Mouse (Mus musculus) MEL (cell line): ENCODE data around the gene Cluh. TPM values are rescaled to one million over a fixed set of nuclear protein-coding genes. Genes with fewer than 3 reads are reported as not detected.

Experiments used
- DNase-seq: peaks from one replicate; pipeline ENCODE4 v3.0.0; 2011; ENCODE audit warnings: low read depth, low spot score
- H3K27ac ChIP-seq: 2 replicates; pipeline ENCODE4 v1.5.1; 2012; ENCODE audit warnings: low read depth, mild to moderate bottlenecking, control low read depth, low read length, moderate library complexity; ENCODE audit not compliant: control insufficient read depth
- H3K27me3 ChIP-seq, 2 experiments: fragments of 150-350 bp in 1 of 2; sonication (generic) in 1 of 2; 2 replicates each; pipeline ENCODE4 v1.6.1; 2012; ENCODE audit warnings: low read length in 2 of 2, mild to moderate bottlenecking in 2 of 2, improper control_type of control experiment in 1 of 2, moderate library complexity in 1 of 2; ENCODE audit not compliant: insufficient read depth in 2 of 2, control insufficient read depth in 1 of 2
- H3K36me3 ChIP-seq, 2 experiments: 2 replicates each; pipeline ENCODE4 v1.6.1; 2012 to 2014; ENCODE audit warnings: low read length in 2 of 2, improper control_type of control experiment in 1 of 2, inconsistent platforms in 1 of 2, mild to moderate bottlenecking in 1 of 2; ENCODE audit not compliant: insufficient read depth in 2 of 2, control insufficient read depth in 1 of 2
- H3K4me1 ChIP-seq, 2 experiments: fragments of 150-350 bp in 1 of 2; sonication (generic) in 1 of 2; 2 replicates each; pipeline ENCODE4 v1.6.1; 2012; ENCODE audit warnings: low read length in 2 of 2, improper control_type of control experiment in 1 of 2, mild to moderate bottlenecking in 1 of 2; ENCODE audit not compliant: insufficient read depth in 2 of 2, control insufficient read depth in 1 of 2
- H3K4me3 ChIP-seq, 2 experiments: fragments of 150-350 bp in 1 of 2; sonication (generic) in 1 of 2; 2 replicates each; pipeline ENCODE4 v1.5.1; 2012; ENCODE audit warnings: low read depth in 2 of 2, low read length in 2 of 2, mild to moderate bottlenecking in 2 of 2, moderate library complexity in 2 of 2, control low read depth in 1 of 2, improper control_type of control experiment in 1 of 2; ENCODE audit not compliant: control insufficient read depth in 1 of 2, insufficient read depth in 1 of 2
- H3K79me2 ChIP-seq: 2 replicates; pipeline ENCODE4 v1.6.1; 2012; ENCODE audit warnings: mild to moderate bottlenecking, low read length, moderate library complexity; ENCODE audit not compliant: control insufficient read depth, poor library complexity, insufficient read depth
- H3K9ac ChIP-seq: 2 replicates; pipeline ENCODE4 v1.6.1; 2012; ENCODE audit warnings: low read depth, mild to moderate bottlenecking, control low read depth, low read length, moderate library complexity; ENCODE audit not compliant: control insufficient read depth, poor library complexity, severe bottlenecking
- H3K9me3 ChIP-seq: fragments of 150-350 bp; sonication (generic); replicated peaks from 2 replicates; pipeline ENCODE4 v1.6.1; 2012; ENCODE audit warnings: mild to moderate bottlenecking, low read length, improper control_type of control experiment, moderate library complexity; ENCODE audit not compliant: insufficient read depth
- BHLHE40 ChIP-seq: IDR thresholded peaks from 2 replicates; pipeline ENCODE4 v1.6.1; 2012; ENCODE audit warnings: low read depth, mild to moderate bottlenecking, inconsistent platforms, low read length, improper control_type of control experiment, borderline replicate concordance
- CHD1 ChIP-seq: IDR thresholded peaks from 2 replicates; pipeline ENCODE4 v1.6.1; 2012; ENCODE audit warnings: low read depth, mild to moderate bottlenecking, inconsistent platforms, low read length, improper control_type of control experiment
- E2F4 ChIP-seq: IDR thresholded peaks from 2 replicates; pipeline ENCODE4 v1.6.1; 2011; ENCODE audit warnings: low read depth, low read length, improper control_type of control experiment, borderline replicate concordance
- ELF1 ChIP-seq: IDR thresholded peaks from 2 replicates; pipeline ENCODE4 v1.6.1; 2014; ENCODE audit warnings: low read depth, mild to moderate bottlenecking, inconsistent platforms, low read length, improper control_type of control experiment, moderate library complexity
- EP300 ChIP-seq, 2 experiments: IDR thresholded peaks; 2 replicates each; pipeline ENCODE4 v1.6.1; 2011; ENCODE audit warnings: improper control_type of control experiment in 2 of 2, low read length in 2 of 2, low read depth in 1 of 2, mild to moderate bottlenecking in 1 of 2
- ETS1 ChIP-seq: IDR thresholded peaks from 2 replicates; pipeline ENCODE4 v1.6.1; 2012; ENCODE audit warnings: low read depth, mild to moderate bottlenecking, inconsistent platforms, low read length, improper control_type of control experiment, moderate library complexity
- GABPA ChIP-seq: IDR thresholded peaks from 2 replicates; pipeline ENCODE4 v1.6.1; 2012; ENCODE audit warnings: low read depth, mild to moderate bottlenecking, inconsistent platforms, low read length, improper control_type of control experiment, moderate library complexity
- HCFC1 ChIP-seq: IDR thresholded peaks from 2 replicates; pipeline ENCODE4 v1.6.1; 2012; ENCODE audit warnings: low read depth, mild to moderate bottlenecking, inconsistent platforms, low read length, improper control_type of control experiment, moderate library complexity
- KAT2A ChIP-seq: conservative IDR thresholded peaks from 2 replicates; pipeline ENCODE4 v1.6.1; 2012; ENCODE audit warnings: low read depth, low read length, improper control_type of control experiment, inconsistent platforms
- MAFK ChIP-seq: IDR thresholded peaks from 2 replicates; pipeline ENCODE4 v1.6.1; 2011; ENCODE audit warnings: low read depth, mild to moderate bottlenecking, low read length, improper control_type of control experiment, borderline replicate concordance
- MAX ChIP-seq: IDR thresholded peaks from 2 replicates; pipeline ENCODE4 v1.6.1; 2011; ENCODE audit warnings: low read length, improper control_type of control experiment
- MAZ ChIP-seq: IDR thresholded peaks from 2 replicates; pipeline ENCODE4 v1.6.1; 2012; ENCODE audit warnings: low read depth, mild to moderate bottlenecking, inconsistent platforms, low read length, improper control_type of control experiment
- MEF2A ChIP-seq: IDR thresholded peaks from 2 replicates; pipeline ENCODE4 v1.6.1; 2014; ENCODE audit warnings: low read depth, mild to moderate bottlenecking, inconsistent platforms, low read length, improper control_type of control experiment; ENCODE audit not compliant: poor library complexity, insufficient replicate concordance, severe bottlenecking; ENCODE audit errors: extremely low read depth
- MXI1 ChIP-seq: IDR thresholded peaks from 2 replicates; pipeline ENCODE4 v1.6.1; 2011; ENCODE audit warnings: mild to moderate bottlenecking, low read depth, low read length, improper control_type of control experiment
- MYC ChIP-seq: IDR thresholded peaks from 2 replicates; pipeline ENCODE4 v1.6.1; 2011; ENCODE audit warnings: low read depth, mild to moderate bottlenecking, low read length, improper control_type of control experiment, moderate library complexity
- NELFE ChIP-seq: IDR thresholded peaks from 2 replicates; pipeline ENCODE4 v1.6.1; 2011; ENCODE audit warnings: low read depth, low read length, improper control_type of control experiment
- NRF1 ChIP-seq: IDR thresholded peaks from 2 replicates; pipeline ENCODE4 v1.6.1; 2014; ENCODE audit warnings: low read depth, mild to moderate bottlenecking, inconsistent platforms, low read length, improper control_type of control experiment, moderate library complexity; ENCODE audit not compliant: poor library complexity, insufficient read depth, severe bottlenecking
- POLR2A ChIP-seq, 2 experiments: IDR thresholded peaks; 2 replicates each; pipeline ENCODE4 v1.6.1; 2011 to 2012; ENCODE audit warnings: low read length in 2 of 2, mild to moderate bottlenecking in 2 of 2, control low read depth in 1 of 2, improper control_type of control experiment in 1 of 2, low read depth in 1 of 2, moderate library complexity in 1 of 2; ENCODE audit not compliant: control insufficient read depth in 1 of 2, insufficient read depth in 1 of 2, poor library complexity in 1 of 2
- SIN3A ChIP-seq: IDR thresholded peaks from 2 replicates; pipeline ENCODE4 v1.6.1; 2012; ENCODE audit warnings: low read length, improper control_type of control experiment, inconsistent platforms
- TAL1 ChIP-seq: IDR thresholded peaks from 2 replicates; pipeline ENCODE4 v1.6.1; 2012; ENCODE audit warnings: mild to moderate bottlenecking, inconsistent platforms, low read length, moderate library complexity, mixed read lengths
- TCF12 ChIP-seq: IDR thresholded peaks from 2 replicates; pipeline ENCODE4 v1.6.1; 2014; ENCODE audit warnings: low read depth, mild to moderate bottlenecking, inconsistent platforms, low read length, improper control_type of control experiment, moderate library complexity
- UBTF ChIP-seq: IDR thresholded peaks from 2 replicates; pipeline ENCODE4 v1.6.1; 2012; ENCODE audit warnings: low read depth, mild to moderate bottlenecking, inconsistent platforms, low read length, improper control_type of control experiment, moderate library complexity, borderline replicate concordance; ENCODE audit not compliant: insufficient read depth
- USF1 ChIP-seq: IDR thresholded peaks from 2 replicates; pipeline ENCODE4 v1.6.1; 2014; ENCODE audit warnings: low read depth, mild to moderate bottlenecking, inconsistent platforms, low read length, improper control_type of control experiment, moderate library complexity
- USF2 ChIP-seq, 2 experiments: IDR thresholded peaks; 2 replicates each; pipeline ENCODE4 v1.6.1; 2011 to 2012; ENCODE audit warnings: improper control_type of control experiment in 2 of 2, low read length in 2 of 2, borderline replicate concordance in 1 of 2, inconsistent platforms in 1 of 2, low read depth in 1 of 2, mild to moderate bottlenecking in 1 of 2; ENCODE audit not compliant: insufficient read depth in 1 of 2
- ZC3H11A ChIP-seq: IDR thresholded peaks from 2 replicates; pipeline ENCODE4 v1.6.1; 2012; ENCODE audit warnings: low read depth, mild to moderate bottlenecking, inconsistent platforms, low read length, improper control_type of control experiment
- ZKSCAN1 ChIP-seq: IDR thresholded peaks from 2 replicates; pipeline ENCODE4 v1.6.1; 2012; ENCODE audit warnings: low read depth, mild to moderate bottlenecking, inconsistent platforms, low read length, improper control_type of control experiment, moderate library complexity
- ZMIZ1 ChIP-seq: IDR thresholded peaks from 2 replicates; pipeline ENCODE4 v1.6.1; 2012; ENCODE audit warnings: low read depth, mild to moderate bottlenecking, inconsistent platforms, low read length, improper control_type of control experiment, moderate library complexity
- polyA plus RNA-seq, 2 experiments: library from polyadenylated mRNA; stranded (reverse) in 1 of 2; unstranded in 1 of 2; fragments of >175 nt in 1 of 2; fragments of >200 nt in 1 of 2; gene quantifications; 2 replicates each; pipeline versions ENCODE4 v1.2.1 to v1.2.4; 2012; ENCODE audit warnings: low replicate concordance in 2 of 2, low read depth in 1 of 2; ENCODE audit not compliant: insufficient read length in 2 of 2, insufficient read depth in 1 of 2, missing spikeins in 1 of 2
- total RNA-seq: library from RNA; depleted of rRNA; stranded (reverse); fragments of 300-350 nt; gene quantifications from 2 replicates; pipeline ENCODE4 v1.2.3, GENCODE M21; 2012

The Cluh gene
- total and polyA plus RNA-seq, 3 experiments, result 53.8 to 135 (median 115) TPM

DNA sequence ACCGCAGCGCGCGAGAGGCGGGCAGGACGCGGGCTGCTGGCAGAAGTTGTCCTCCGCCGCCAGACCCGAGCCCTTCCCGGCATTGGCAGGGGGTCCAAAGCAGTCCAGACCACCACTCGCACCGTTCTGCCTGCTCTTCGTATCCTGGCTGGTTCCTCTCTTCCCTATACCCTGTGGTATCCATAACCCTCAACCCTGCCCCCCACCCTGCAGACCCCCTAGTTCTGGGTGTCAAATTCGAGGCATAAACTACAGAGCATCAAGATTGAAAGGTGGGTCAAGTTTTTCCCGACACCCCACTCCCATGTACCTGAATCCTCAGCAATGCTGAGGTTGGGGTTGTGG, 29.4 kb upstream of the Cluh start:
- Histone ChIP-seq H3K9ac (no peak overlapping the region), H3K36me3 (peaks cover 0 to 13% of the 10 kb centered on the region in 2 experiments; a peak in 2 of 4 replicates), H3K27me3 (no peaks in the 10 kb centered on the region; a peak in 2 of 4 replicates)

DNA sequence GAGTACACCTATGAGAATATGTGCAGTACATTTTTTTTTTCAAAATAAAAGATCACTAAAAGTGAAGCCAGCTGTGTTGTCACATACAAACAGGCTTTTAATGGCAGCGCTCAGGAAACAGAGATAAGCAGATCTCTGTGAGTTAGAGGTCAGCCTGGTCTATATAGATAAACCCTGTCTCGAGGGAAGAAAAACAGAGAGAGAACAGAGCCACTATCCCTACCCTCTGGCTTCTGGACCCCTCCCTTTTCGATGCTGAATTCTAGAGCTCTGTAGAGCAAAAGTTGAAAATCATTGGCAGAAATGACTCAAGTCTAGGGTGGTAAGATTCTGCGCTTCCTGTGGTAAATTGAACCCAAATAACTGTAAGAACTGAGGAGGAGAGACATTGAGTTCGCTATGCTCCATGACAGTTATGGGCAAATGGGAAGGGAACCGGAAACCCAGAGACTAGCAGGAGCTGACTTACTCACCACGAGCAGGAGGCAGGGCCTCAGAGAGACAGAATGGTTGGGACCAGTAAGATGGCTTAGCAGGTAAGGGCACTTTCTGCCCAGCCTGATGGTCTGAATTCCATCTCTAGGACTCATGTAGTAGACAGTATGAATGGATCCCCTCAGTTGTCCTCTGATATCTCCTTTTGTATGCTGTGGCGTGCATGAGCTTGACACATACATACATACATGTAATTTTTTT, 27.2 kb upstream of the Cluh start:
- peak overlapping the region; percentile 7 to 35; a peak in 2 of 4 replicates for H3K4me3 ChIP-seq
- H3K27ac ChIP-seq, result peak overlapping the region; percentile 56
- no peaks in the 10 kb centered on the region for H3K9me3 ChIP-seq
- DNase-seq, result peak; percentile 80
- peaks cover 0 to 15% of the 10 kb centered on the region in 2 experiments; a peak in 2 of 4 replicates for H3K36me3 ChIP-seq
- H3K27me3 ChIP-seq, result no peaks in the 10 kb centered on the region; a peak in 2 of 4 replicates
- H3K79me2 ChIP-seq, result no peaks in the 10 kb centered on the region
- no peak overlapping the region for H3K9ac ChIP-seq
- peaks cover 2 to 39% of the 10 kb centered on the region in 2 experiments; a peak in 3 of 4 replicates for H3K4me1 ChIP-seq
- TF ChIP-seq TCF12, result peak; percentile 98
- no peak for TF ChIP-seq GABPA
- TF ChIP-seq TAL1, result peak; percentile 86
- TF ChIP-seq ZMIZ1, result 0 out of 2 replicates have a peak, but pooled peaks have one; percentile 22
- peak; percentile 85 for TF ChIP-seq MAZ
- no peak for TF ChIP-seq ZKSCAN1
- TF ChIP-seq UBTF, result no peak
- TF ChIP-seq MAX, result no peak
- no peak for TF ChIP-seq NELFE
- peak; percentile 64; the same call in 1 of the 2 replicates for TF ChIP-seq MYC
- TF ChIP-seq NRF1, result no peak
- peak; percentile 90 to 92 for TF ChIP-seq EP300 (IDR thresholded peaks at IDR 0.05; ENCODE audit: low read depth in 1 of 2, low read length in 2 of 2)
- TF ChIP-seq KAT2A, result no peak; the same call in 1 of the 2 replicates
- no peak for TF ChIP-seq MEF2A
- TF ChIP-seq BHLHE40, result peak; percentile 19; the same call in 1 of the 2 replicates
- TF ChIP-seq CHD1, result no peak
- peak; percentile 57; the same call in 1 of the 2 replicates for TF ChIP-seq MAFK
- no peak for TF ChIP-seq POLR2A (IDR thresholded peaks at IDR 0.05; ENCODE audit: control insufficient read depth in 1 of 2, insufficient read depth in 1 of 2, low read depth in 1 of 2, low read length in 2 of 2, poor library complexity in 1 of 2)
- peak; percentile 18; the same call in 1 of the 2 replicates for TF ChIP-seq HCFC1
- no peak for TF ChIP-seq USF2 (IDR thresholded peaks at IDR 0.05; ENCODE audit: borderline replicate concordance in 1 of 2, insufficient read depth in 1 of 2, low read depth in 1 of 2, low read length in 2 of 2)
- peak; percentile 93 for TF ChIP-seq ETS1
- no peak for TF ChIP-seq USF1
- no peak for TF ChIP-seq E2F4
- TF ChIP-seq ZC3H11A, result no peak
- TF ChIP-seq MXI1, result peak; percentile 62; the same call in 1 of the 2 replicates
- 0 out of 2 replicates have a peak, but pooled peaks have one; percentile 32 for TF ChIP-seq ELF1

More for the DNA sequence above, 29.4 kb upstream of the Cluh start:
- Histone ChIP-seq H3K9me3 (no peaks in the 10 kb centered on the region), H3K27ac (no peak overlapping the region), H3K4me1 (peaks cover 2 to 33% of the 10 kb centered on the region in 2 experiments; a peak in 3 of 4 replicates), H3K79me2 (no peaks in the 10 kb centered on the region), H3K4me3 (peak overlapping the region in 1 of 2 experiments; percentile 18; a peak in 1 of 4 replicates)
- no peak for TF ChIP-seq MEF2A
- TF ChIP-seq ELF1, result no peak
- no peak for TF ChIP-seq UBTF
- no peak for TF ChIP-seq TAL1
- no peak for TF ChIP-seq SIN3A
- no peak for DNase-seq
